Mouse (Mus musculus) thymus, postnatal 4 days (tissue): ENCODE results near the gene Trank1.

Experiments
- DNase-seq: peaks from one replicate; pipeline ENCODE4 v3.0.0; 2021

Gene Trank1

DNA sequence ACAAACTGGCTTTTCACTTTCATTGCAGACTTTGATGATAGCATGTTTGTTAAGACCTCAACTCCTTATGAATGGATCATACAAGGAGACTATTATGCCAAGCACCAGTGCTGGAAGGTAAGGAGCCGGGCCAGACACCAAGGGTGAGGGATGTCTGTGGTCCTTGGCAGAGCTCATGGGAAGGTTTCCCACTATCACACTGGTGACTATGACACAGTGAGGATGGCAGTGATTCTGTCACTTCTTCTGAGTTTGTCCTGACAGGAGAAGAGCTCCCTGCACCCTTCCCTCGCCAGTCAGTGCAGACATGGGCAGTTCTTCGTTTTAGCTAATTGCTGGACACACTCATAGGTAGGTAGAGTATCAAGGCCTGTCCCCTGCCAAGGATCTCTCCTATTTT is 71.5 kb downstream of the Trank1 start:
- DNase-seq: no peak

DNA sequence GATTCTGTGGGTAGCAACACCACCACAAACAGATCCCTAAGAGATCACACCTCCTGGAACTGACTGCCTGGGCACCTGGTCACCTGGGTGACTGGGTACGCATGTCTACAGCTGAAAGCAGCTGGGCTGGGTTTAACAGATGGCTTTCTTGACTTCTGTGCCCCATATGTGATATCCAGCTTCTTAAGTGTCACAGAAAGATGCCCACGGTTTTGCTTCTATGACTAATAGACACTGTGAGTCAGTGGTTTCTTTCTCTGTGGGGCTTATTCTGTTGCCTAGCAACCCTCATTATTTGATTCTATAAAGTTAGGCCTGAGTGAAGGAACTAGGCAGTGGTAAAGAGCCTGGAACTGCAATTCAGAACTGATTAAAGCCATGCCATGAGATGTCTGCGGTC is 72.2 kb downstream of the Trank1 start:
- no peak for DNase-seq

DNA sequence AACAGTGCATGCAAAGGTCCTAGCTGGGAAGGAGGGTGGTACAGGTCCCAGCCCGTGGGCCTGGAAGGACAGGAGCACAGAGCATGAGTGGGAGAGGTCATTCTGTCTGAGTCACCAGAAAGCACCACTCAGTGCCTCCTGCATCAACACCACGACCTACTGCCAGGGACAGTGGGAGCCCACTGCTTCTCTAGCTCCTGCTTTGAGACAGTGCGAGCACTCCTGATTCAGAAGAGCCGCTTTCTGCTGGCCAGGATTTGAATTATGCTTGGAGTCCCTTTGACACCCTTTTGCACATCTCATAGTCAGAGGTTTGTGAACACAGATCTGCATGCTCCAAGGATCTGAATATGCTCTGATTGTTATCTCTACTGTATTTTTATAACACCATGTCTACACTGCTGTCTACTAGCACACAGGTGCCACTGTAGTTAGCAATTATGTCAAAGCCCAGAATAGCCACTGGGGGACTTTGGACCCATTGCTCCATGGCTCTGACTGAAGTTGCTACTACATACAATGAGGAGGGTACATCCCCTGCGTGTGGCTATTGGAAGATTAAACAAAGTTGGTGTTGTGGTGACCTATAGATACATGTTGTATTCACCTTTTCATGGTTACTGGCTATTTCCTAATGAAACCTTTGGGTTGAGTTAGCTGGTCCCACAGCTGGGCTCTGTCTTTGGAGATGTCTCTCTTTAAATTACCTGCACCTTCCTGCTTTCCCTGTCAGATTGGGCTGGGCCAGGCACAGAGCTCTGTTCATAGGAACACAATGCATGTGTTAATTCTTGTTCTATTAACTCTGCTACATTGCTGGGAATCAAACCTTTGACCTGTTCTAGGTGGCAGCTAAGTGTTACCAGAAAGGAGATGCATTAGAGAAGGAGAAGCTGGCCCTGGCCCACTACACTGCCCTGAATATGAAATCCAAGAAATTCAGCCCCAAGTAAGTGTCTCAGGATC is 74.3 kb downstream of the Trank1 start:
- DNase-seq: no peak

DNA sequence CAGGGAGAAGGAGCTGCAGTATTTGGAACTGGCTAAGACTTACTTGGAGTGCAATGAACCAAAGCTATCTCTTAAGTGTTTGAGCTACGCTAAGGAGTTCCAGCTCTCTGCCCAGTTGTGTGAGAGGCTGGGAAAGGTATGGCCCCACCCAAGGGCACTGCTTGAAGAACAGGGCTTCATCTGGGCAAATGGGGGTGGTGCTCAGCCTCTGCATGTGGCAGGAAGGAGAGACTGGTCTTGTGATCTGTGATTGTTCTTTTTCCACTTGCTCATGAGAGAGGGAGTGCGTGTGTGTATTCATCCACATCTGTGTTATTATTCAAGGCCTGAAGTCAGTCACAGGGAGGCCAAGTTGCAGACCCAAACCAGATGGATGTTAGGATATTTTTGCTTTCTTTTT is 75.0 kb downstream of the Trank1 start:
- no peak for DNase-seq

DNA sequence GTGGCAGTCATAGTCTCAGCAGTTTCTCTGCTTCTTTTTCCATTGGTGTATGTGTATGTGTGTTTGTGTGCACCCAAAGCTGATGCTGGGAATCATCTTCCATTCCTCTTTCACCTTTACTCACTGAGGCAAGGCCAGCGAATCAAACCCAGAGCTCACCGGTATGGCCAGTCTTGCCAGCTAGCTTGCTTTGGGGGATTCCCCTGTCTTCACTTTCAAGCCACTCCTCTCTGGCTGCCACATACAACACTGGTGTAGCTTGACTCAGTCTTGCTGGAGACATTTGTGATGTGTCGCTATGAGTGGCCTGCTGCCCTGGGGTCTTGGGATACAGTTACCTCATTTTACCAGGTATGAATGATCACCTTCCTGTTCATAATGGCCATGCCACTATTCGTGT is 76.0 kb downstream of the Trank1 start:
- DNase-seq: no peak

DNA sequence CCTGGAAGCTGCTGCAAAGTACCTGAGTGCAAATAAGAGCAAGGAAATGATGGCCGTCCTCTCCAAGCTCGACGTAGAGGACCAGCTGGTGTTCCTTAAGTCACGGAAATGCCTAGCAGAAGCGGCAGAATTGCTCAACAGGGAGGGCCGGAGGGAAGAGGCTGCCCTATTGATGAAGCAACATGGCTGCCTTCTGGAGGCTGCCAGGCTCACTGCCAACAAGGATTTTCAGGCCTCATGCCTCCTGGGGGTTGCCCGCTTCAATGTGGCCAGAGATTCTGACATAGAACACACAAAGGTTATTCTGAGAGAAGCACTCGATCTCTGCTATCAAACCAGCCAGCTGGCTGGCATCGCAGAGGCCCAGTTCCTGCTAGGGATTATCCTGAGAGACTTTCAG is 78.5 kb downstream of the Trank1 start:
- DNase-seq: no peak

DNA sequence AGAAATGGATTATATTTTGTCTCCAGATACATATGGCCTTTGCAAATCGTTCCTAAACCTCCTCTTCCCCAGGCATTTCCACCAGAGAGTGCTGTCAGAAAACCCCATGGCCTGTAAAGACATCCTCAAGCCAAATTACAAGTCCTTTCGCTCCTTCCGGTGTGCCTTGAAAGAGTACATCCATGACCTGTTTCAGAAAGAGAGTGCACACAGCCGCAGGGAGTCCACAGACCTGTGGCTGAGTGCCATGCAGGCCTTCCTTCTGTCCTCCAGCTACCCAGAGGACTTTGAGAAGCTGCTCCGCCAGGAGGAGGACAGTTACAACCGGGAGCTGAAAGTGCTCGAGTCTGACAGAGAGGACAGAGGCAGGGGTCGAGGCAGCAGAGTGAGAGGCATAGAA is 79.5 kb downstream of the Trank1 start:
- no peak for DNase-seq

DNA sequence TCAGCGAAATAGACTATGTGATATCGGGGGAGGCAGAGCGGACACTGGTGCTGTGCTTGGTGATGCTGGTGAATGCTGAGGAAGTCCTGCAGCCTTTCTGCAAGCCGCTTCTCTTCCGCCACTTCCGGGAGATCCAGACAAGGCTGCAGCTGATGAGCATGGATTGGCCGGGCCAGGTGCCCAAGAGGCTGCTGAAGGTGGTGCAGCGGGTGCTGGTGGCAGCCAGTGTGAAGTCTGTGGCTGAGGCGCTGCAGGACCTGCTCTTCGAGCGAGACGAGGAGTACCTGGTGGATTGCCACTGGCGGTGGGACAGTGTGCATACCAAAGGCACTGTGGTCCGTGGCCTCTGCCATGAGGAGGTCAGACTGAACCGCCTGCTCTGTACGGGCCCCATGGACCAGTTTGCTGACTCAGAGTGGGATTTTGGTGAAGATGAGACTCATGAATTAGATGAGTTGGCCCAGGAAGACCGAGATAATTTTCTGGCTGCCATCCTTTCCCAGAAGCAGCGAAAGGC is 80.4 kb downstream of the Trank1 start:
- no peak for DNase-seq

DNA sequence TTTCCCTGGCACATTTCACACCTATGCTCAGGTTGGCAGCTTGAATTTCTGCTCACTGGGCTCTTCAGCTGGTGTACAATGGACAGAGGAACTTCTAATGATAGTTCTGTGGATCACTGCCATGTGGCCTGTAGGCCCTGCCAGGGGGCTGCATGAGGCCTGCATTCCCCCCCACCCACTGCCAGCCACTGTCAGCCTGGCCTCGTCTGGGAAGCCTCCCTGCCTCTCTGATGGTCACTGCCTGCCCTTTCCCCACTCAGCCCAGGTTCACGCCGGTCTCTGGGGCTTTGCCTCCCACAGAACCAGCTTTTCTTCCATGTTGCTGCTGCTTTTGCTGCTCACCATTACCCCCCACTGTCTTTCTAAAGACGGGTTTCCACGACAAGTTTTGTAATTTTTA is 83.7 kb downstream of the Trank1 start:
- no peak for DNase-seq

DNA sequence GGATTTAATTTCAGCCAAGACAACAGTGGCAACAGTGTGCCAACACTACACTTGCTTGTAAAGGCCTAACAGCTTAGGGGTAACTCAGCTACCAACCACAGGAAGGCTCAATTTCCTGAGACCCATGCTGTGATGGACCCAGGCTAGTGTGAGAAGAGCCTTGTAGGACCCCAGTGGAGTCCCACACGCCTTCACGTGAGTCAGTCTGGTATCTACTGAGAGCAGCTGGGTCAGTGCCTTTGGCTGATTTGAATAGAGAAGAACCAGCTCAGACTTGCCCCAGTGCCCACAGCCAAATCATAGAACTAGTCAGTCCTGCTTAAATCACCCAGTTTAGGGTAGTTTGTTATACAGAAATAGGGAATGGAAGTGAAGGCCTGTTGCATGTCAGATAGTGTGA is 86.5 kb downstream of the Trank1 start:
- no peak for DNase-seq

DNA sequence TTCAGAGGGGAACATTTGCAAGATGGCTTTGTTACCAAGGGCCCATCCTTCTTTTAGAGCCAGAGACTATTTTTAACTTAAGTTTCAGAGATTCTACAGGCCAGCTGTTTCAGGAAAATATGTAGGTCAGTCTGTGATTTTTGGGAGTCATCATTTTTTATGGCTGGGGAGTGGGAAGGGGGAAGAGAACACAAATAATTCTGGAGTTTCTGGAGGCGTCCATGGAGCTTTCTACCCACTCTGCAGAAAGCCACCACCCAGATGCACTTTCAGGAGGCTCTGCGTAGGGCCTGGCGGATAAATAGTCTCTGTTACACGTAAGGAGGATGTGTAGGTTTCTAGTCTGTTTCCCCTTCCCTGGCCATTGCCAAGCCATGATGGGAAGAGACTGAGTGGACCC is 88.5 kb downstream of the Trank1 start:
- no peak for DNase-seq

DNA sequence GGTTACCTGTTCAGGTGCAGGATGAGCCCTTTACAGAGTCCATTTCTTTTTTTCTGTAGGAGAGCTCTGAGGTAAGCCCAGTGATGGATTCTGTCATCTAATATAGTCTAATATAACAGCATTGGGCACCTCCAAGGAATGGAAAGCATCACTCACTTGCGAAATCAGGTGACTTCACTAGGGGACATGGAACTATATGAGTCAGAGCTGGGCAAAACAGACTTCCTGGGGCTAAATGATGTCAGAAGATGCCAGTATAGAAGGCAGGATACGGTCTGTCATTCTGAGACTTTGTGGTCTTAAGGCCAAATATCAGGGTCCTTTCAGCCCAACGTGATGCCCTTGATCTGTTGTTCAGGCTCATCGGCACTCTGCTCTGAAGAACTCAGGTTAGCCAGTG is 91.6 kb downstream of the Trank1 start:
- no peak for DNase-seq

DNA sequence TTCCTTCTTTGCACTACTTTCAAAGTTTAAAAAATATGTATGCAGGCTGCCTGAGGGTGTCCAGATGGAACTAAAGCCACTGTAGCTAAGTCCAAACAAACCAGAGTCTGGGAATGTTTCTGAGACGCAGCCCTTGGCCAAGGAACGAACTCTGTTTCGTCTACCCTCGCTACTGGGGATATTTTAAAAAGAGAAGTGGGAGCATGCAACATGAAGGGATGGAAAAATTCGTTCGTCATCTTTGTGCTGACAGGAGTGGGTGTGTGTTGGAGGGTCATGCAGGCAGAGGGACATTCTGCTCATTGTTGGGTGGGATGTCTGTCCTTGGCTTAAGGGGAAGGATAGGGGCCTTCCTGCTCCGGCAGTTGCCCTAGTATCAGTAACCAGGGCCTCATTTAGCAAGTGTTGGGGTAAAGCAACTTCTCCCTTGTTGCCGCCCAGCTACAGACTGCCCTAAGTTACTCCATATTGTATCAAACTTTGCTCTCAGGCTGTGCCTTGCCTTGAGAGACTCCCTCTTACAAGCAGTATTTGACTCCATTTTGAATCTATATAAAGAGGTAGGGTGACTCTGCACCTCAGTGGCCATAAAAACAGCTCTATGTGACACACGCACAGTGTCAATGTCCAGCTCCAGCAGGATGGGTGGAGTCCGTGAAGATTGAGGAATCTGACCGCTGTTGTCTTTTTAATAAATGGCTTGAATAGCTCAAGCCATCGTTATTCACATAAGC is 93.0 kb downstream of the Trank1 start:
- DNase-seq: no peak

DNA sequence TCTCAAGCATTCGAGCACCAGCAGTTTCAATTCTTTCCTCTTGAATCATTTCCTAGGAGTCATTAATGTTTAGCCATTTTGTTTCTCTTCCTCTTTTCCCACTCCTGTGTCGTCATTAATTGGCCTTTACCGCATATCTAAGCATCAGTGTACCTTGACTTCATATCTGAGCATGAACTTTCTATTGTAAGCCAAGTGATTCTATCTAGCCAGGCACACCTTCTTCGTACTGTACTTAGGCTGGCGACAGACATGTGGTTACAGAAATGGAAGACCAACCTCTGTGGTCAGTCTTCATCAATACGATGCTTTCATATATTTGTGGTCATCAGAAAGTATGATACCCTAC is 93.5 kb downstream of the Trank1 start:
- no peak for DNase-seq

DNA sequence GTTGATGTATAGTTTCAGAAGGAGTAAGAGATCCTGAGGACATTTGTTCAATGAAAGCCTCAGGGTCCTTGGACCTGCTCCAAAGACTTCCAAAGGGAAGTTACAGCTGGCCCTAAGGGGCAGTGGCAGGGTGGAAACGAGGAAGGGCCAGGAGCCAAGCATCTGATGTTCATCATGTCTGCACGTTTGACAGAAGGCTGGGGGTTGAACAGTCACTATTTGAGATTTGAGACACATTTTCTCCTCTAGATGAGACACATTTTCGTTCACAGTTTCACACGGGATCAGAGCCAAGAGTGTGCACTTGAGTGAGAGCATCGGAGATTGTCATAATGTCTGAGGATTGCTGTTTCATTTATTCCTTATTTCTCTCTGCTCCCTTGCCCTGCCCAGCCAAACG is 96.5 kb downstream of the Trank1 start:
- no peak for DNase-seq

DNA sequence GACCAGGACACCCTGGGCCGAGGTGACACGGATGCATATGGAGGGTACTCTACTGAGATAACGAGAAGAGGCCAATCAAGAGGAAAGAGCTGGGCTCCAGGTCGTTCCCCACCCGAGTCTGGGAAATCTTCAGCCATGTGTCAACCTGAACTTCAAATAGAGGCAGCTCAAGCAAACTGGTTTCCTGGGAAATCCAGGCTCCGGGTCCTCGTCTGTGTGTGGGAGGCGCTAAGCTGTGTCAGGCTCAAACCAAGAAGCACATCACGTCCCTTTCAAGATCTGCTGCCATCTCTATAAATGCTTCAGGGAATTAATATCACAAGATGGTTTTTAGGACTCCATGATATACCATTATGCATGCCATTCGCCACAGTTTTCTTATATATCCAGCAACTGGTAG is 96.9 kb downstream of the Trank1 start:
- DNase-seq: no peak

DNA sequence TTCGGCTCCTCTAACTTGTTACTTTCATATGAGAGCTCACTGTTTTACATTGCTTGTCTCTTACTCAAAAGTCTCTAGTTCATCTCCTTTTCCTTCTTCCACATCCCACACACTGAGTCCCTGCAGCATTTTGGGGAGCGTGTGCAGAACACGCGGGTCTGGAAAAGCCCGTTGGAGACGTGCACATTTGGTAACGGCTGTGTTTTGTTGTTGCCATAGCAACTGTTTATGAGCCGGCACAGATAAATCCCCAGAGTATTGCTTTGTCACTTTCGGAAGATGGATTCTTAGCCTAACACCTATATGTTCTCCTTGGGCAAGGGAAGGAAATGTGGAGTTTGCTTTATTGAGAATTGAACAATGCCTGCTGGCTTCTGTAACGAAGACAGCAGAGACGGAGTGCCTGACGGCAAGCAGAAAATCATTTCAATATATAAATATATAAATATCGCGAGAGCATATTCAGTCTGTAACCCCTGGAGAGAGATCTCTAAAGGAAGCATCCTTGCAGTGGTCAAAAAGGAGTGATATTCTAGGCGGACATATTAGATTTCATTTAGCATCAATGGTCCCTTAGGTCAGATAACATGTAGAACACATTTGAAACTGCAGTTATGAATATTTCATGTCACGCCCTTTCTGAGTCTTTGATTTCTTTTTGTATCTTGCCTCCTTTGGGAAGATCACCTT is 101.1 kb downstream of the Trank1 start:
- DNase-seq: no peak

DNA sequence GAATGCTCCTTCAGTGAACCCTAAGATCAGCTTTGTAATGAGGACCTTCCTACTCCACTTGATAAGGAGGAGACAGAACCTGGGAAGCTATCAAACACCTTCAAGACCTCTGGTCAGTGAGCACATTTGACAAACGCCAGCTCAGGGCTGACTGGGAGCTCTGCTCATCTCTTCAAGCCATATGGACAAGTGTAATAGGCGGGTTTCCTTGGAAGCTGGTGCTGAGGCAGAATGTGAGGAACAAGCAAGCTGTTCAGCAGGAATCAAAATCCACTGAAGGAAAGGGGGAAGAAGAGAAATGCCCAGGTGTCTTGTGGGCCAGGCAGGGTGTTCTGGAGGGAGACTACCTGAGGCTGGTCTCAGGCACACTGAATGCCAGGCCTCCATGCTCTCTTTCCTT is 110.3 kb downstream of the Trank1 start:
- DNase-seq: no peak

DNA sequence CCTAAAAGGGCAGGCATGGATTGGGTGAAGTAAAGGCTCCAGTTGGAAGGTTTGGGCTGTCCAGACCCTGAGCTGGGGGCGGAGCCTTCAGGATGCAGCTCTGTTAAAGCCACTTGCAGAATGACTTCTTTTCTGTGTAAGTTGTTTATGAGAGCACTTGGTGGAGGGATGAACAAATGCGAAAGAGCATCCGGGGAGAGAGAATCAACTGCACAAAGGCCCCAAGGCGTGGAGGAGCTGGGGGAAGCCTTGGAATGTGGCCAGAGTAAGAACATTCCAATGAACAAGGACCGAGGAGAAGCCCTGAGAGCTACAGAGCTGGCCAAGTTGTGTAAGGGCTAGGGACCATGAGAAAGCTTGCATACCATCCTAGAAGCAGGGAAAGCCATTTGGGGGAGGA is 111.0 kb downstream of the Trank1 start:
- no peak for DNase-seq

DNA sequence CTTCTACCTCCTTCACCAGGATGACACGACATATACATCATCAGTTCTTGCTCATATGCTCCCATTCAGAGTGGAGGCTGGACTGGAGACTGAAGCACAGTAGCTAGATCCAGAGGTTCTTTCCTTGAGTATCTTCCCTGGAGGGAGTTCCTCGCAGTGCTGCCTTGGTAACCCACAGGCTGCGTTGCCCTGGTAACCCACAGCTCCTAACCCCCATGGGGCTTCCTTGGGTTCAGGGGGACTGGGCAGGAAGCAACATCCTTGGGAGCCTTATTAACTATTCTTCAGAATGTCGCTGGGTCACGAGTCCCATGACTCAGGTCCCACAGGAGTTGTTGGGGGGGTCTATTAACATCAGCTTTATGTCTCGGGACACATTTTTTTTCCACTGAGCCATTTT is 113.6 kb downstream of the Trank1 start:
- no peak for DNase-seq

DNA sequence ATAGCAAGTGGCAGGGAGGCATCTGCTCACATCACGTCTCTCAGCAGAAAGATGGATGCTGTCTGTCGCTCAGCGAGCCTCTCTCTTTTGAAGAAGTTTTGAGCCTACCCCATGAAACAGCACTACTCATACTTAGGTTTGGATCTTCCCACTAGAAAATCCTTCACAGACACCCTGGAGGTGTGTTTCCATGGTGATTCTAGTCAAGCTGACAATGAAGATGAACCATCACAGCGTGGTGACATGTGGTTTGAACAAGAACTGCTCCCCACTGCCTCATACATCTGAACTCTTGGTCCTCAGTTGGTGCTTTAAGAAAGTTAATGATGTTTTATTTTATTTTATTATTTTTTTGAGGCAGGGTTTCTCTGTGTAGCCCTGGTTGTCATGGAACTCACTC is 114.4 kb downstream of the Trank1 start:
- DNase-seq: no peak

DNA sequence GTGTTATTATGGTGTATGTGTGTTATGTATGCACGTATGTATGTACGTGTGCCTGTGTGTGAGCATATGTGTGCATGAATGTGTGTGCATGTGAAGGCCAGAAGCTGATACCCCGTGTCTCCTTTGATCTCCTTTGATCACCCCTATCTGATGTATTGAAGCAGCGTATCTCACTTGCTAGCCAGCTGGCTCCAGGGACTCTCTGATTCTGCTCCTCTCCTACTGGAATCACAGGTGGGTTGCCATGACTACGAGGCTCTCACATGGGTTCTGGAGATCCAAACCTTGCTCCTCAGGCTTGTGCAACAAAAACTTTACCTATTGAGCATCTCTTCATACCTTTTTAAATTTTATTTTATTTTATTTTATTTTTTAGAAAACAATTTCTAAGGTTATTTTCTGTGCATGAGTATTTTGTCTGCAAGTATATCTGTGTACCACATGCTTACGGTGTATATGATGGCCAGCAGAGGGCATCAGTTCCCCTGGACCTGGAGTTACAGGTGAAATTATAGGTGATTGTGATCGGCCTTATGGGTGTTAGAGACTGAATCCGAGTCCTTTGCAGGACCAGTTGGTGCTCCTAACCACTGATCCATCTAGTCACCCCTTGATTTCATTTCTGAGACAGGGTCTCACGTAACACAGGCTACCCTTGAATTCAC is 116.5 kb downstream of the Trank1 start:
- peak; percentile 10 for DNase-seq
